Mouse (Mus musculus): Measurements from ENCODE around the gene Cd28.

DNA sequence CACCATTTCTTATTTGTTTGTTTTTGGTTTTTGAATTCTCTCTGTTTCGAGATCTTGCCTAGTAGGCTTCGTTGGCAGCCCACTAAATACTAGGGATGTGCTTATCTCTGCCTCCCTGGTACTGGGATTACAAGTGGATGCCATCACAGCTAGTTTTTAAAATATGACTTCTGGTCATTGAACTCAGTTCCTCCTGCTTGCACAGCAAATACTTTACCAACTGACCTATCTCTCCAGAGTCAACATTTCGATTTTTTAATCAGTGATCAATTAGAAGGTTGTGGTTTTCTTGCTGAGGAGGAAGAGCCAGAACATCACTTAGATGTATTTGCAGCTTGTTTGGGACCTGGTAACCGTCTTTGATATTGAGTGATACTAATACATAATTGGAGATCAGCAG lies 34.4 kb downstream of the Cd28 start:
- no peak for TF ChIP-seq ZNF384 (IDR thresholded peaks at IDR 0.05; ENCODE audit: low read depth, low read length)
- TF ChIP-seq CTCF (conservative IDR thresholded peaks at IDR 0.05 in 1 of 2, IDR thresholded peaks at IDR 0.05 in 1 of 2; ENCODE audit: low read depth in 2 of 2, low read length in 2 of 2) = no peak
- no peak for TF ChIP-seq KAT2A (IDR thresholded peaks at IDR 0.05; ENCODE audit: insufficient replicate concordance, low read length)
- no peak for TF ChIP-seq NELFE (IDR thresholded peaks at IDR 0.05; ENCODE audit: low read depth, low read length)
- no peak for TF ChIP-seq EP300 (IDR thresholded peaks at IDR 0.05; ENCODE audit: low read length)
- TF ChIP-seq POLR2A (IDR thresholded peaks at IDR 0.05; ENCODE audit: low read depth, low read length) = no peak
- TF ChIP-seq CHD1 (IDR thresholded peaks at IDR 0.05; ENCODE audit: low read depth, low read length) = no peak
